8 mouse cellular contexts compared by ENCODE assay signal in genomic region chr4:133813992-133814803, GRCm38 (mm10). TPM values are rescaled to one million over a fixed set of nuclear protein-coding genes. Genes with fewer than 3 reads are reported as not detected.
A peak's percentile ranks its signal among the peaks of the same experiment; 100 is the strongest.
DNase-seq lines count a peak whose midpoint lies in the region; ATAC-seq and TF ChIP-seq lines count a peak whose summit lies in the region.

No protein-coding gene starts in this region.

- peak; percentile 55 for ATAC-seq in erythroid progenitor cell, adult 5-6 weeks (replicated peaks; ENCODE audit: low FRiP score, poor library complexity, severe bottlenecking)
- peak; percentile 81 for ATAC-seq in heart, embryonic 12.5 days (ENCODE audit: insufficient number of reproducible peaks, low FRiP score)
- ATAC-seq in kidney, postnatal 0 days (replicated peaks; ENCODE audit: low FRiP score, low read depth), result peak; percentile 64
- peak; percentile 52 for ATAC-seq in monocyte, adult 5-6 weeks (replicated peaks; ENCODE audit: insufficient number of reproducible peaks, low FRiP score, low TSS enrichment, poor library complexity, severe bottlenecking)

- no peaks in the 10 kb centered on the region for H3K9me3 ChIP-seq in heart, embryonic 12.5 days (replicated peaks)
- H3K9me3 ChIP-seq in kidney, postnatal 0 days (replicated peaks; ENCODE audit: low read length), result no peaks in the 10 kb centered on the region

- peak overlapping the region; percentile 71 for H3K4me2 ChIP-seq in heart, embryonic 12.5 days
- H3K4me2 ChIP-seq in kidney, postnatal 0 days (ENCODE audit: low read length), result peak overlapping the region; percentile 68

- peak overlapping the region; percentile 65 for H3K4me3 ChIP-seq in heart, embryonic 12.5 days
- peak overlapping the region; percentile 59 for H3K4me3 ChIP-seq in kidney, postnatal 0 days (replicated peaks; ENCODE audit: low read depth, low read length)
- peak overlapping the region; percentile 68 for H3K4me3 ChIP-seq in liver, adult 2 months (ENCODE audit: insufficient read depth, low read depth, low read length)

- peak; percentile 56; the same call in 1 of the 2 replicates for TF ChIP-seq POLR2A in liver, adult 2 months (IDR thresholded peaks at IDR 0.05; ENCODE audit: extremely low read depth, insufficient read depth, low read length)

- WGBS in heart, embryonic 12.5 days, result under 1% methylated on average over 60 of the region's 80 CpGs
- WGBS in kidney, postnatal 0 days, result 0% methylated on average over 54 of the region's 80 CpGs
- under 1% methylated on average over 68 of the region's 80 CpGs for WGBS in liver, adult 2 months

- H3K4me1 ChIP-seq in heart, embryonic 12.5 days (replicated peaks), result peaks cover 21% of the 10 kb centered on the region
- peaks cover 22% of the 10 kb centered on the region for H3K4me1 ChIP-seq in kidney, postnatal 0 days (replicated peaks; ENCODE audit: insufficient read depth, low read length)
- peaks cover 8% of the 10 kb centered on the region for H3K4me1 ChIP-seq in liver, adult 2 months (ENCODE audit: control insufficient read depth, insufficient read depth, low read length)

- H3K36me3 ChIP-seq in heart, embryonic 12.5 days, result no peaks in the 10 kb centered on the region
- no peaks in the 10 kb centered on the region for H3K36me3 ChIP-seq in kidney, postnatal 0 days (ENCODE audit: insufficient read depth, low read length)
- no peaks in the 10 kb centered on the region for H3K36me3 ChIP-seq in liver, adult 2 months (ENCODE audit: control insufficient read depth, insufficient read depth, low read length)

- H3K79me2 ChIP-seq in liver, adult 2 months (ENCODE audit: control insufficient read depth, insufficient read depth, low read length), result no peaks in the 10 kb centered on the region

- peak; percentile 72 for TF ChIP-seq CTCF in kidney, postnatal 0 days (IDR thresholded peaks at IDR 0.05; ENCODE audit: low read depth)
- TF ChIP-seq CTCF in liver, adult 2 months (IDR thresholded peaks at IDR 0.05; ENCODE audit: low read depth, low read length), result peak; percentile 56

- peak overlapping the region; percentile 100 for H3K27ac ChIP-seq in heart, embryonic 12.5 days (ENCODE audit: poor library complexity, severe bottlenecking)
- H3K27ac ChIP-seq in kidney, postnatal 0 days, result peak overlapping the region; percentile 100
- peak overlapping the region; percentile 100 for H3K27ac ChIP-seq in liver, adult 2 months (replicated peaks; ENCODE audit: insufficient read depth, low read depth, low read length)

- H3K27me3 ChIP-seq in heart, embryonic 12.5 days (replicated peaks), result no peaks in the 10 kb centered on the region
- H3K27me3 ChIP-seq in kidney, postnatal 0 days (ENCODE audit: insufficient read depth, low read length), result no peaks in the 10 kb centered on the region
- no peaks in the 10 kb centered on the region for H3K27me3 ChIP-seq in liver, adult 2 months (ENCODE audit: control insufficient read depth, insufficient read depth, low read length)

- H3K9ac ChIP-seq in heart, embryonic 12.5 days, result peak overlapping the region; percentile 79
- H3K9ac ChIP-seq in kidney, postnatal 0 days (ENCODE audit: low read depth, low read length), result peak overlapping the region; percentile 92
- H3K9ac ChIP-seq in liver, adult 2 months (ENCODE audit: low read depth, low read length), result peak overlapping the region; percentile 88

- peak; percentile 99 for DNase-seq in CD4-positive helper T cell, adult 2 months (ENCODE audit: low read depth, low spot score)
- DNase-seq in brain, embryonic 18.5 days (ENCODE audit: low read depth, low spot score), result peak; percentile 82
- DNase-seq in kidney, postnatal 0 days (ENCODE audit: low spot score), result peak; percentile 94
- peak; percentile 71 for DNase-seq in liver, adult 2 months (ENCODE audit: extremely low read depth, low read depth, low spot score)
- DNase-seq in spleen, postnatal 36 days (ENCODE audit: low spot score in 2 of 2), result peak; percentile 88

RNA-seq across cellular contexts. Expression of gene Arid1a, which starts 57.6 kb away (rescaled TPM):
- total RNA-seq in erythroid progenitor cell, adult 5-6 weeks (2015; ENCODE audit: low replicate concordance), result 65.8 and 102 TPM in 2 replicates
- 42.9 and 69.1 TPM in 2 replicates for total RNA-seq in erythroid progenitor cell, adult 5-6 weeks (2017; ENCODE audit: low replicate concordance)
- 24.5 and 28.7 TPM in 2 replicates for polyA plus RNA-seq in heart, embryonic 12.5 days (2016; fragmentation: Nextera tagmentation; extraction: Ambion mirVana)
- 17.9 and 19.3 TPM in 2 replicates for polyA plus RNA-seq in kidney, postnatal 0 days (2015; fragmentation: Nextera tagmentation; extraction: Ambion mirVana)
- 5.9 and 8.5 TPM in 2 replicates for total RNA-seq in liver, adult 2 months (2014; rRNA removed)
- polyA plus RNA-seq in liver, adult 2 months (2012; rRNA removed), result 21.9 and 25.2 TPM in 2 replicates
- total RNA-seq in monocyte, adult 5-6 weeks (2017), result 30.6 to 80.8 TPM (median 34.0 TPM) in 3 replicates

Comparison
In these comparisons a context has a peak if more than half of its experiments do, and no peak if none do; other contexts are left out.
1. Peak in every context shown above with its lines: DNase-seq, ATAC-seq, H3K4me3 ChIP-seq and H3K27ac ChIP-seq.